Mouse (Mus musculus): ENCODE data around the gene Aak1. TPM values are rescaled to one million over a fixed set of nuclear protein-coding genes. Genes with fewer than 3 reads are reported as not detected.

Gene Aak1
- polyA plus RNA-seq, 1 experiment = 22.8 TPM

GRCm38 (mm10) chr6:86991041-86991440, 141.7 kb downstream of the Aak1 start:
- Histone ChIP-seq H3K4me1 (ENCODE audit: control insufficient read depth, insufficient read depth, insufficient read length, low read length) (no peaks in the 10 kb centered on the region), H3K27ac (ENCODE audit: insufficient read depth, low read depth, low read length) (no peak overlapping the region), H3K36me3 (ENCODE audit: control insufficient read depth, insufficient read depth, low read length) (peaks cover 13% of the 10 kb centered on the region), H3K27me3 (ENCODE audit: control insufficient read depth, insufficient read depth, low read length) (no peaks in the 10 kb centered on the region), H3K4me3 (ENCODE audit: low read depth, low read length) (no peak overlapping the region)
- TF ChIP-seq CTCF (IDR thresholded peaks at IDR 0.05; ENCODE audit: extremely low read depth, insufficient read length, insufficient replicate concordance, low read depth, low read length) (no peak), POLR2A (IDR thresholded peaks at IDR 0.05; ENCODE audit: low read depth, low read length) (no peak)
- 92% methylated on average over 3 of the region's 3 CpGs for WGBS

GRCm38 (mm10) chr6:86992349-86992748, 143.0 kb downstream of the Aak1 start:
- no peaks in the 10 kb centered on the region for H3K4me1 ChIP-seq (ENCODE audit: control insufficient read depth, insufficient read depth, insufficient read length, low read length)
- no peak for TF ChIP-seq POLR2A (IDR thresholded peaks at IDR 0.05; ENCODE audit: low read depth, low read length)
- no peak for TF ChIP-seq CTCF (IDR thresholded peaks at IDR 0.05; ENCODE audit: extremely low read depth, insufficient read length, insufficient replicate concordance, low read depth, low read length)
- H3K27ac ChIP-seq (ENCODE audit: insufficient read depth, low read depth, low read length) = no peak overlapping the region
- H3K27me3 ChIP-seq (ENCODE audit: control insufficient read depth, insufficient read depth, low read length) = no peaks in the 10 kb centered on the region
- no peak overlapping the region for H3K4me3 ChIP-seq (ENCODE audit: low read depth, low read length)
- 93% methylated on average over 8 of the region's 8 CpGs for WGBS
- peaks cover 21% of the 10 kb centered on the region for H3K36me3 ChIP-seq (ENCODE audit: control insufficient read depth, insufficient read depth, low read length)

GRCm38 (mm10) chr6:86994254-86994653, 144.9 kb downstream of the Aak1 start:
- peaks cover 30% of the 10 kb centered on the region for H3K36me3 ChIP-seq (ENCODE audit: control insufficient read depth, insufficient read depth, low read length)
- H3K4me1 ChIP-seq (ENCODE audit: control insufficient read depth, insufficient read depth, insufficient read length, low read length) = no peaks in the 10 kb centered on the region
- TF ChIP-seq POLR2A (IDR thresholded peaks at IDR 0.05; ENCODE audit: low read depth, low read length) (no peak), CTCF (IDR thresholded peaks at IDR 0.05; ENCODE audit: extremely low read depth, insufficient read length, insufficient replicate concordance, low read depth, low read length) (no peak)
- H3K27ac ChIP-seq (ENCODE audit: insufficient read depth, low read depth, low read length) = no peak overlapping the region
- no peak overlapping the region for H3K4me3 ChIP-seq (ENCODE audit: low read depth, low read length)
- 88% methylated on average over 4 of the region's 4 CpGs for WGBS
- no peaks in the 10 kb centered on the region for H3K27me3 ChIP-seq (ENCODE audit: control insufficient read depth, insufficient read depth, low read length)

GRCm38 (mm10) chr6:86996629-86997307, 147.5 kb downstream of the Aak1 start:
- 87% methylated on average over 5 of the region's 5 CpGs for WGBS
- H3K4me3 ChIP-seq (ENCODE audit: low read depth, low read length) = no peak overlapping the region
- TF ChIP-seq CTCF (IDR thresholded peaks at IDR 0.05; ENCODE audit: extremely low read depth, insufficient read length, insufficient replicate concordance, low read depth, low read length) (no peak), POLR2A (IDR thresholded peaks at IDR 0.05; ENCODE audit: low read depth, low read length) (no peak)
- no peak overlapping the region for H3K27ac ChIP-seq (ENCODE audit: insufficient read depth, low read depth, low read length)
- peaks cover 25% of the 10 kb centered on the region for H3K36me3 ChIP-seq (ENCODE audit: control insufficient read depth, insufficient read depth, low read length)
- no peaks in the 10 kb centered on the region for H3K4me1 ChIP-seq (ENCODE audit: control insufficient read depth, insufficient read depth, insufficient read length, low read length)
- H3K27me3 ChIP-seq (ENCODE audit: control insufficient read depth, insufficient read depth, low read length) = no peaks in the 10 kb centered on the region

GRCm38 (mm10) chr6:86997360-86997759, 148.0 kb downstream of the Aak1 start:
- no peaks in the 10 kb centered on the region for H3K27me3 ChIP-seq (ENCODE audit: control insufficient read depth, insufficient read depth, low read length)
- no peak overlapping the region for H3K27ac ChIP-seq (ENCODE audit: insufficient read depth, low read depth, low read length)
- peaks cover 25% of the 10 kb centered on the region for H3K36me3 ChIP-seq (ENCODE audit: control insufficient read depth, insufficient read depth, low read length)
- 0 out of 2 replicates have a peak, but pooled peaks cover under 1% of the 10 kb centered on the region for H3K4me1 ChIP-seq (ENCODE audit: control insufficient read depth, insufficient read depth, insufficient read length, low read length)
- 95% methylated on average over 6 of the region's 6 CpGs for WGBS
- TF ChIP-seq POLR2A (IDR thresholded peaks at IDR 0.05; ENCODE audit: low read depth, low read length) = no peak
- no peak for TF ChIP-seq CTCF (IDR thresholded peaks at IDR 0.05; ENCODE audit: extremely low read depth, insufficient read length, insufficient replicate concordance, low read depth, low read length)
- no peak overlapping the region for H3K4me3 ChIP-seq (ENCODE audit: low read depth, low read length)

GRCm38 (mm10) chr6:87001995-87002394, 152.7 kb downstream of the Aak1 start:
- H3K36me3 ChIP-seq (ENCODE audit: control insufficient read depth, insufficient read depth, low read length) = peaks cover 10% of the 10 kb centered on the region
- H3K4me1 ChIP-seq (ENCODE audit: control insufficient read depth, insufficient read depth, insufficient read length, low read length) = 0 out of 2 replicates have a peak, but pooled peaks cover 3% of the 10 kb centered on the region
- H3K27ac ChIP-seq (ENCODE audit: insufficient read depth, low read depth, low read length) = no peak overlapping the region
- WGBS = 79% methylated on average over 6 of the region's 6 CpGs
- no peak for TF ChIP-seq POLR2A (IDR thresholded peaks at IDR 0.05; ENCODE audit: low read depth, low read length)
- TF ChIP-seq CTCF (IDR thresholded peaks at IDR 0.05; ENCODE audit: extremely low read depth, insufficient read length, insufficient replicate concordance, low read depth, low read length) = no peak
- no peaks in the 10 kb centered on the region for H3K27me3 ChIP-seq (ENCODE audit: control insufficient read depth, insufficient read depth, low read length)
- H3K4me3 ChIP-seq (ENCODE audit: low read depth, low read length) = no peak overlapping the region

- TF ChIP-seq POLR2A (IDR thresholded peaks at IDR 0.05; ENCODE audit: low read depth, low read length) = no peak
- peak; percentile 79; the same call in 1 of the 2 replicates for TF ChIP-seq CTCF (IDR thresholded peaks at IDR 0.05; ENCODE audit: extremely low read depth, insufficient read length, insufficient replicate concordance, low read depth, low read length)
- H3K4me3 ChIP-seq (ENCODE audit: low read depth, low read length) = no peak overlapping the region
- 52% methylated on average over 8 of the region's 8 CpGs for WGBS
- H3K4me1 ChIP-seq (ENCODE audit: control insufficient read depth, insufficient read depth, insufficient read length, low read length) = 0 out of 2 replicates have a peak, but pooled peaks cover 3% of the 10 kb centered on the region
- peaks cover 7% of the 10 kb centered on the region for H3K36me3 ChIP-seq (ENCODE audit: control insufficient read depth, insufficient read depth, low read length)
- no peaks in the 10 kb centered on the region for H3K27me3 ChIP-seq (ENCODE audit: control insufficient read depth, insufficient read depth, low read length)
- H3K27ac ChIP-seq (ENCODE audit: insufficient read depth, low read depth, low read length) = no peak overlapping the region; the same call in 1 of the 2 replicates
Measured at GRCm38 (mm10) chr6:87002521-87003055, 153.3 kb downstream of the Aak1 start.

Measured in small intestine, adult 2 months (tissue).